Mouse (Mus musculus) liver, embryonic 14.5 days (tissue): ENCODE measurements at regions not wholly inside any gene's neighbourhood (a gene's known extent, or its start where the extent isn't known, plus 50 kb on each side); places are given as distances from the start of the nearest gene placed in this dataset.
A peak's percentile ranks its signal among the peaks of the same experiment; 100 is the strongest.

Experiments used
- ATAC-seq: fragments of 200-750 bp; cut with Nextera tagmentation; 2 replicates; pipeline ENCODE4 v1.8.0; 2017; ENCODE audit warnings: moderate number of reproducible peaks, mild to moderate bottlenecking, moderate library complexity; ENCODE audit not compliant: insufficient read depth
- DNase-seq, 3 experiments: peaks; one replicate each; pipeline ENCODE4 v3.0.0-alpha.2; 2012 to 2013; ENCODE audit warnings: low read depth in 3 of 3, low spot score in 3 of 3
- H3K27ac ChIP-seq: fragments of 300-500 bp; sonication (generic); 2 replicates; pipeline ENCODE4 v1.5.1; 2014; ENCODE audit warnings: moderate library complexity, mild to moderate bottlenecking, control low read depth, inconsistent platforms
- H3K27me3 ChIP-seq: fragments of 300-500 bp; sonication (generic); 2 replicates; pipeline ENCODE4 v1.6.1; 2014; ENCODE audit warnings: mild to moderate bottlenecking, low read length, moderate library complexity; ENCODE audit not compliant: control insufficient read depth, insufficient read depth
- H3K36me3 ChIP-seq: fragments of 300-500 bp; sonication (generic); replicated peaks from 2 replicates; pipeline ENCODE4 v1.6.1; 2014; ENCODE audit warnings: low read depth; ENCODE audit not compliant: control insufficient read depth, insufficient read depth
- H3K4me1 ChIP-seq, 2 experiments: fragments of 200-500 bp in 1 of 2; fragments of 300-500 bp in 1 of 2; sonication (generic) in 1 of 2; replicated peaks; 2 replicates each; pipeline ENCODE4 v1.6.1; 2012 to 2014; ENCODE audit warnings: antibody characterized with exemption in 1 of 2, inconsistent platforms in 1 of 2, low read length in 1 of 2; ENCODE audit not compliant: control insufficient read depth in 2 of 2, insufficient read depth in 2 of 2
- H3K4me2 ChIP-seq: fragments of 300-500 bp; sonication (generic); 2 replicates; pipeline ENCODE4 v1.6.1; 2014; ENCODE audit warnings: low read depth, mild to moderate bottlenecking, control low read depth, moderate library complexity
- H3K4me3 ChIP-seq, 2 experiments: fragments of 200-500 bp in 1 of 2; fragments of 300-500 bp in 1 of 2; sonication (generic) in 1 of 2; 2 replicates each; pipeline ENCODE4 v1.5.1; 2012 to 2014; ENCODE audit warnings: low read depth in 2 of 2, low read length in 2 of 2, mild to moderate bottlenecking in 2 of 2, control low read depth in 1 of 2, inconsistent platforms in 1 of 2, moderate library complexity in 1 of 2; ENCODE audit not compliant: insufficient read depth in 1 of 2
- H3K9ac ChIP-seq: fragments of 300-500 bp; sonication (generic); replicated peaks from 2 replicates; pipeline ENCODE4 v1.6.1; 2014; ENCODE audit warnings: mild to moderate bottlenecking, control low read depth, moderate library complexity
- H3K9me3 ChIP-seq: fragments of 300-500 bp; sonication (generic); 2 replicates; pipeline ENCODE4 v1.6.1; 2016; ENCODE audit warnings: low read length, mixed read lengths; ENCODE audit not compliant: control insufficient read depth
- CTCF ChIP-seq: IDR thresholded peaks from 2 replicates; pipeline ENCODE4 v1.5.1; 2016; ENCODE audit warnings: antibody characterized with exemption, low read depth, control low read depth
- EP300 ChIP-seq: IDR thresholded peaks from 2 replicates; pipeline ENCODE4 v1.6.1; 2016; ENCODE audit warnings: antibody characterized with exemption, low read depth
- WGBS: fragments of 180-500 bp; shearing (Covaris S2); extraction: QIAGEN DNeasy Blood & Tissue Kit; methylation state at CpG from one replicate; pipeline ENCODE4 v1.1.7; 2014; ENCODE audit not compliant: insufficient replicate concordance; 5-methylcytosine and 5-hydroxymethylcytosine counted together

DNA sequence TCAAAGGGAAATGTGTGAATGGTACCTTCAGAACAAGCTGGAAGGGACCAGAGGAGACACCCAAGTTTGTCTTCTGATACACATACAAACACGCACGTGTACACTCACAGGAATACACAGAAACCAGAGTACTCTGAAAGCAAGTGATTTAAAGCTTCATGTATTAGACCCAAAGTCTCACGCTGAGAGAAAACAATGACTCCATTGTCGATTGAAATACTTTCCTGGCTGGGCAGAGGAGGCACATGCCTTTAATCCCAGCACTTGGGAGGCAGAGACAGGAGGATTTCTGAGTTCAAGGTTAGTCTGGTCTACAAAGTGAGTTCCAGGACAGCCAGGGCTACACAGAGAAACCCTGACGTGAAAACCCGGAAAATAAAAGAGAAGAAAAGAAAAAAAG lies 203.5 kb upstream of the Gadl1 start:
- H3K4me1 ChIP-seq: peaks cover 0 to 11% of the 10 kb centered on the region in 2 experiments; a peak in 2 of 4 replicates
- H3K4me2 ChIP-seq: no peak overlapping the region
- DNase-seq (no peak), ATAC-seq (no peak)
- H3K4me3 ChIP-seq: no peak overlapping the region
- no peaks in the 10 kb centered on the region for H3K27me3 ChIP-seq
- 55% methylated on average over 6 of the region's 6 CpGs for WGBS
- no peak for TF ChIP-seq EP300
- no peak for TF ChIP-seq CTCF
- H3K9ac ChIP-seq: no peak overlapping the region
- H3K27ac ChIP-seq: no peak overlapping the region
- no peaks in the 10 kb centered on the region for H3K9me3 ChIP-seq
- H3K36me3 ChIP-seq: no peaks in the 10 kb centered on the region

DNA sequence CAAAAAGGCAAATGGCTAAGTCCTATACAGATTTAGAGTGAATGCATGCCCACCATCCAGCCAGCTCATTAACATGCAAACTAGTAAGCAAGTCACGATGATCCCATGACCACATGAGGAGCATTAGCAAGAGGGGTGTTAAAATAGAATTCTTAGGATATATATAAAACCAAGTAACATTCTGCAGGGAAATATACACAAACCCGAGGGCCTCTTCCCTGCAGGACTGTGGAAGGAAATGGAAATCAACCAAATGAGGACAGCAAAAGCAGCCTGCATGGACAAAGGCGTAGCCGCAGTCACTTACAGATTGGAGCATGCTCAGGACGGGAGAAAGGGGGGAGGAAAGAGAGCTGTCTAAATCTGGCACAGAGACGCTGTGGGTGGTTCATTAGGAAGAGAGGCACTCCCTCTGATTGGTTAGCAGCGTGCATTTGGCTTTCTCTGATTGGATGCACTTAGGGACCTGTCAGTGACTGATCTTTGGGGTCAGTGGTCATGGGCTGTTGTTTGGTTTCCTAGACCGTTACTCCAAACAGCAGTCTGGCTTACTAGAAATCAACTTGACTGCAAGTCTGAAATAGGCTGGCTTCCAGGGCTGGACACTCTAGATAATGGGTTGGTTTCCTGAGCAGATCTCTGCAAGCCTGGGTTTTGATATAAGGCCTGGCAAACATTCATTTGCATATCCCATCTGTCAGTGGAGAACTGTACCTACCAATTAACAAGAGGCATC lies 200.9 kb upstream of the Gadl1 start:
- H3K27ac ChIP-seq: no peak overlapping the region
- no peaks in the 10 kb centered on the region for H3K27me3 ChIP-seq
- H3K9ac ChIP-seq: no peak overlapping the region
- no peak overlapping the region for H3K4me3 ChIP-seq
- TF ChIP-seq CTCF: no peak
- TF ChIP-seq EP300: peak; percentile 48; the same call in 1 of the 2 replicates
- WGBS: 4% methylated on average over 8 of the region's 8 CpGs
- ATAC-seq: peak; percentile 80
- no peaks in the 10 kb centered on the region for H3K9me3 ChIP-seq
- DNase-seq: peak; percentile 22 to 33 (median 31)
- H3K4me2 ChIP-seq: no peak overlapping the region
- peaks cover 0 to 11% of the 10 kb centered on the region in 2 experiments; a peak in 2 of 4 replicates for H3K4me1 ChIP-seq
- no peaks in the 10 kb centered on the region for H3K36me3 ChIP-seq

DNA sequence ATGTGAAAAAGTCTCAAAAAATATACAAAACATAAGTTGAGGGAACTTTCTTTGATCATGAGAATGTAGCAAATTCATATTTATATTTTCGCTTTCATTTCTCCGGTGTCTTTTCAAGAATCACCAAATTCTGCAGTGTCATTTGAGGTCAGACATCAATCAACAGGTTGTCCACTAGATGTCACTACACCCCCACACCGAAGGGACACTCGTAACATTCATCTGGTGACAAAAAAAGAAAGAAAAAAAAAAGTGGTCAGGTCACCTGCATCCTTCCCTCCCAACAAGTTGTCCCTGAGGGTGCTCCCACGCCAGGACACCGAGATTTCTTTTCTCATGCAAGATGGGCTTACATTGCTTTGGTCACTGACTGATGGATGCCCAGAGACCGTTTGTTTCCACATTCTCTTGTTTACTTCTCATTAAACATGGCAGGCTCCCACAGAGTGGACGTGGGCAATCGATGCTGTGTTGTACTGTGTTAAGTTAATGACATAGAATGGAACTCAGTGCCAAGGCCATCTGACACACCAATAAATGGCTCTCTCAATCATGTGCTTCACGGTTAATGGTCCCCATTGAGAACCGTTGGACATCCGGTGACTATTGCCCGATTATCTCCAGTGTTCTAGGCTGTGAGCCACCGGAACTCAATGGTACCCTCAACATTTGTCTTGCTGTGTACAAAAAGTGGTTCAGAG lies 199.1 kb upstream of the Gadl1 start:
- ATAC-seq (no peak), DNase-seq (peak in 1 of 3 experiments; percentile 7)
- 57% methylated on average over 14 of the region's 14 CpGs for WGBS
- H3K36me3 ChIP-seq: no peaks in the 10 kb centered on the region
- H3K27me3 ChIP-seq: no peaks in the 10 kb centered on the region
- H3K4me3 ChIP-seq: no peak overlapping the region
- TF ChIP-seq EP300 (no peak), CTCF (peak; percentile 60)
- H3K9ac ChIP-seq: no peak overlapping the region
- H3K27ac ChIP-seq: no peak overlapping the region
- H3K4me1 ChIP-seq: peaks cover 0 to 11% of the 10 kb centered on the region in 2 experiments; a peak in 2 of 4 replicates
- H3K4me2 ChIP-seq: no peak overlapping the region
- no peaks in the 10 kb centered on the region for H3K9me3 ChIP-seq

DNA sequence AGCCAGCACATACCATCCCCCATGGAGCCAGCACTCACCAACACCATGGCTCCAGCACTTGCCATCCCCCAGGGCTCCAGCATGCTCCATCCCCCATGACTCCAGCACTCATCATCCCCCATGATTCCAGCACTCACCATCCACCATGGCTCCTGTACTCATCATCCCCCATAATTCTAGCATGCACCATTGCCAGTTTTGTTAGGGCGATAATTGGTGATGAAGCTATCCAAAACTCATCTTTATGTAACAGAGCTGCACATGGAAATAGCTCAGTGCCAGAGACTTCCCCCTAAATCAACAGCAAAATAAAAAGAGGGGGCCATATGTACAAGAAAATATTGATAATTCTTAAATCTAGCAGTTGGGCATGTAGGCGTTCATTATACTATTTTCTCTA lies 188.9 kb upstream of the Gadl1 start:
- TF ChIP-seq EP300 (no peak), CTCF (no peak)
- no peak overlapping the region for H3K27ac ChIP-seq
- no peak for DNase-seq
- H3K36me3 ChIP-seq: no peaks in the 10 kb centered on the region
- no peaks in the 10 kb centered on the region for H3K27me3 ChIP-seq
- no peak overlapping the region for H3K9ac ChIP-seq
- ATAC-seq: no peak
- no peak overlapping the region for H3K4me2 ChIP-seq
- H3K9me3 ChIP-seq: no peaks in the 10 kb centered on the region
- no peak overlapping the region for H3K4me3 ChIP-seq
- no peaks in the 10 kb centered on the region for H3K4me1 ChIP-seq
- 69% methylated on average over 2 of the region's 2 CpGs for WGBS

DNA sequence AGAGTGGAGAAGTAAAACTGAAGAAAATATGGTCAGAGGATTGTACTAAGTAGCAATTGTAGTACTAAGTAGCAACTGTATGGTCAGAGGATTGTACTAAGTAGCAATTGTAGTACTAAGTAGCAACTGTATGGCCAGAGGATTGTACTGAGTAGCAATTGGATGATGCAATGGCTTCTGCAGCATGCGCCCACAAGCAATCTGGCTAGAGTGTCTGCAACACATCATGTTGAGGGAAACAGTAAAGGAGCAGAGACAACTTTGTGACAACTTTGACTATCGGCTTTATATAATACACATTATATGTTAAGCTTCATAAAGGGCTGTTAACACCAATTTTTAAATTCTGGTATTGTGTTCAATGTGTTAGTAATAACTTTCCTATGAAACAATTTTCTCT lies 188.4 kb upstream of the Gadl1 start:
- Histone ChIP-seq H3K9me3 (no peaks in the 10 kb centered on the region), H3K4me3 (no peak overlapping the region), H3K9ac (no peak overlapping the region), H3K4me2 (no peak overlapping the region), H3K4me1 (no peaks in the 10 kb centered on the region), H3K27me3 (no peaks in the 10 kb centered on the region), H3K36me3 (no peaks in the 10 kb centered on the region), H3K27ac (no peak overlapping the region)
- TF ChIP-seq CTCF (no peak), EP300 (no peak)
- no peak for ATAC-seq
- no peak for DNase-seq
- WGBS: 62% methylated on average over 2 of the region's 2 CpGs
